Mouse (Mus musculus) embryo, embryonic 10 days (tissue): ENCODE measurements around the gene Celsr2.

Source experiments
- DNase-seq: peaks from one replicate; pipeline ENCODE4 v3.0.0-alpha.2; 2015; ENCODE audit warnings: low spot score

Gene Celsr2

DNA sequence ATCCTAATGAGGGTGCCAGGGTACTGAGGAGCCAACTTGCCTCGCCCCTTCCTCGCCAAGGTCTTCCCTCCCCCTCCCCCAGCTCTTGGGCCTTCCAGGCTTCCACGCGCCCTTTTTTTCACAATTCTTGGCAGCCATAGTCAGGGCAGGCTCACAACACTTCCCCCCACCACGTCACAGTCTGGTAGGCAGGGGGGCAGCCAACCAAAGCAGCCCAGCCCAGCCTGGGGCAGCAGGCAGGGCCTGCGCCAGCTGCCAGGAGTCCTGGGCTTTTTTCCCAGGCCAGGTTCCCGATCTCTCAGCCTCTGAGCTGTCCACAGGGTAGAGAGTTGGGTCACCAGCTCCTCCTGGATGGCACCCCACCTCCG lies 3.6 kb downstream of the Celsr2 start:
- no peak for DNase-seq

DNA sequence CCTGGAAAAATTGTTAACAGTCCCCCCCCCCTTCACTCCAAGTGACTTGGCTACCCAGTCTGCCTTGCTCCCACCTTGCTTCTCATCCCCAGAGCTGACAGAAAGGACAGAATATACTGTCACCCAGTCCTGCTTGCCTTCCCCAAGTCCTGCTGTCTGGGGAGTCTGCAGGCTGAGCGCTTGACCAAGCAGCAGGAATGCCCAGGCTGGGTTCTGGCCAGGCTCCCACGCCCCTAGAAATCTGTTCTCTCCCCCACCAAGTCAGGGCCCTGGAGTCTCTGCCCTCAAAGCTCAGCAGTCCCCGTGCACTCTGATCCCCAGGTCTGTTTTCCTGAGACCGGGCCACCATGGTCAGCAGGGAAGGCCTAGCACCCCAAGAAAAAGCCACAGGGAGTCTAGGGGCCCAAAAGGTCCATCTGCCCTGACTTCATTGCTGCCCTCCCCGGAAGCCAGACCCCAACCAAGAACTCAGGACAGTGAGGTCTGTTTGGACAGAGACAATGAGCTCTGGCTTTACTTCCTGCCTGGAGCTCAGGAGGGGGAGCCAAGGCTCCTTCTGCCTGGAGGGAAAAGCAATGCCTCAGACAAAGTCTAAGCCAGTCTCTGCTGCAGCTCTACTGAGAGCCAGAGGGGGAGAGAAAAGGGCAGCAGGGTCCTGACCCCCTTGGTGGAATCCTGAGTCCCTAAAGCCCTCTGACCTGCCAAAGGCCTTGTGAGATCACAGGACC lies 4.2 kb downstream of the Celsr2 start:
- DNase-seq = peak; percentile 50

DNA sequence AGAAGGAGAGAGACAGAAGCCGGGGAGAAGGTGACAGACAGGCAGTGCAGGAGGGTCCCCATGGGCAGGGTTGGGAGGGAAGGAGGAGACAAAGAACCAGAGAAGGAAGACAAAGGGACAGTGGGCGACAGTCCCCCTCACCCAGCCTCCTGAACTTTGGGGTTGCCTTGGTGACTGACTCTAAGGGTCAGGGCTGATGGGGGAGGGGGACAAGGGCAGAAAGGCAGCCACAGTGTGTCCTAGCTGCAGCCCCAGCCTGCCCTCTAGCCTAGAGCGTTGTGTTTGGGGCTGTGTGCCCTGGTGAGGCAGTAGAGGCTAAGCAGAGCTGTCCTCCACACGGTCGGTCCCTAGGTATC lies 5.0 kb downstream of the Celsr2 start:
- peak; percentile 84 for DNase-seq

DNA sequence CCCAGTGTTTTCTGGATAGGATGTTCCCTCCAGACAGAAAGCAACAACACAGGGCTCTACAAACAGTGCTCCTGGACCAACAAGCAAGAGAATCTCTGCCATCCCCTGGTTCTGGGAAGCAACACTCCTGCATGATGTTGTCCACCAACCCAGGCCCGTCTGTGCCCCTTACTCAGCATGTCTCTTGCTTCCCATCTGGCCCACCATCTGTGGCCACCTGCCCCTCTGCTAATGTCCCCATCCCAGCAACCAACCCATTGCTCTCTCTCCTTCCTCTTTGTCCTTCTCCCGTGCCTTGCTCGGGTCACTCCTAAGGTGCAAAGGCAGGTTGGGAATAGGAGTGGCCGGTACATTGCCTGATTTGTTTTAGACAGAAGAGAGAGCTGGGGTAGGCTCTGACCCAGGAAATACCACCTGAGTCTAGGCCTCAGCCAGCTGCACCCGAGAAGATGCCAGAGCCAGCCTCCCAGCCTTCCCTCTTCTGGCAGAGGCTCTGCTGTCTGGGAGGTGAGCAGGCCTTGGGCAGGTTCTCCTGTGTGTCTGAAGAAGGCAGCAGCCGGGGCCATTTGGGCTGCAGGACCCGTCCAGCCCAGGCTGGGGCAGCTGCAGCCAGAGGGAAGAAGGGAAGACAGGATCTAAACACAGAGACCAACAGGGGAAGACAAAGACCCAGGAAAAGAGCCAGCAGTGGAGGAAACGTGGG lies 5.5 kb downstream of the Celsr2 start:
- DNase-seq = peak; percentile 17

- no peak for DNase-seq
Observed at GRCm38 (mm10) chr3:108408517-108409008, 6.8 kb downstream of the Celsr2 start.

DNA sequence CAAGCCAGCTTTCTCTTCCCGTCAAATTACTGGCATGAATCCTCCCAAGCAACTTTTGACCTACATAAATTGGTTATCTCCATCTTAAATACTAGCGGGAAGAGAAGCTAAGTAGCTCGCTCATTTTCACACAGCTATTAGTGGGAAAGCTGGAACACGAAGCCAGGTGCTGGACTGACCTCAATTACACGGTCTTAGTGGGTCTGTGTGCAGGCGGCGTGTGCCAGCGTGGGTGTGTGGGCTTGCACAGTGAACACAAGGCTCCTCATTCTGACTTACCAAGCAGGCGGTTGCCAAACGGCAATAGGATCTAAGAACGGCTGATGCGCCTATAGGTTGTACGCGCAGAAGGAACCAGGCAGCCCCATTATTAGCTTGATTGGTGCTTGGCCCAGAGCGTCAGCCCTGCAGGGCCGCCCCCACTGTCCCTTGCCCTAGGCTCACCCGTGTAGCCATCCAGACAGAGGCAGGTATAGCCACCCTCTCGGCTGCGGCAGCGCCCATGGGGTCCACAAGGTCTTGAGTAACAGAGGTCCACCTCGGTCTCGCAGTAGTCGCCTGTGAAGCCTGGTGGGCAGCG lies 9.0 kb downstream of the Celsr2 start:
- no peak for DNase-seq

DNA sequence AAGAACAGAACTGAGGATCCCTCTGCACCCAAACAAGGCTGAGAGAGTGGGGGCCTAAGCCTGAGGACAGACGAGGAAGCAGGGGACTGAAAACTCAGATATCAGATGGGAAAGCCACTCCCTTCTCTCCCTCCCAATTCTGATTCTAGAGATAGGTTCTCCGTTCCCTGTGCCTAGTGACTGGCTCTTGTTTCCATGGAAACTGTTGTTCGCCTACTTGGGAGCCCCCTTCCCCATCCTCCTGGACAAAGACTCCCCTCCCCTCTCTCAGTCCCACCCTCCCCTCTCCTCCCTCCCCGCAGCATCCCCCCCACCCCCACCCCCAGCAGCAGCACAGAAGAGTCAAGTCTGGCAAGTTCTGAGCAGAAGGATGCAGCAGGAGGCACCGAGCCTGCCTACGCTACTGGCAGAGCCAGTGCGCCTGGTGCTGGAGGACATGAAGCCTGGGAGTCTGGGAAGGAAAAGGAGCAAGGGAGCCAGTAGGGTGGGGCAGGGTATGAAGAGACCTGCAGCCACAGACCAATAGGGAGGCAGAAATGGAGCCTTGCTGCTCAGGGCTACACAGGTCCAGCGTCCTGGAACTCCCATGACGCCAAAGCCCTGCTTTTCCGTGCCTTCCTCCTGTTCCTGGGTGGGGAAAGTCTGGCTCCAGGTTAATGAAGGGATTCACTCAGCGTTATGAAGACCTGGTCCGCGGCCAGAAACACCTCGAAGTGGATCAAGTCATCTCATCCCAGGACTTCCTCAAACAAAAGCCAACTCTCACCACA lies 9.6 kb downstream of the Celsr2 start:
- DNase-seq = peak; percentile 73

GRCm38 (mm10) chr3:108402528-108402920 lies 12.8 kb downstream of the Celsr2 start:
- no peak for DNase-seq

GRCm38 (mm10) chr3:108401692-108402527 lies 13.4 kb downstream of the Celsr2 start:
- peak; percentile 92 for DNase-seq

- DNase-seq = no peak
Observed at GRCm38 (mm10) chr3:108400442-108400841, 14.9 kb downstream of the Celsr2 start.

DNA sequence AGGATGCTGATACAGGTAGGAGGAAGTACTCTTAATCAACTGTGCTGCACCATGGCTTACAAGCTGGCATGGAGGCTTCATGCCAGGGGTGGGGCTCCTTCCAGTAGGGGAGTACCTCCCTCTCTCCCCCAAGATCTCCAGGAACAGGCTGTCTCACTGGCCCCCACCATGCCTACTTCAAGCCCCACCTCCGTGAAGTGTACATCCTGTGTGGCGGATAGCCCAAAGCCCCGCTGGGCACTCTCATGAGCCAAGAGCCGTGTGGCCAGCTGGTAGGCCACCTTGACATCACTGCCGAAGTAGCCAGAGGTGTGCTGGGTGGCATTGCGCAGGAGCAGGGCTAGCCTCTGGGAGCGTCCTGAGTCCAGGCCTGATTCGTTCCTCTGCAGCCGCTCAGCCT lies 17.1 kb downstream of the Celsr2 start:
- DNase-seq = no peak

DNA sequence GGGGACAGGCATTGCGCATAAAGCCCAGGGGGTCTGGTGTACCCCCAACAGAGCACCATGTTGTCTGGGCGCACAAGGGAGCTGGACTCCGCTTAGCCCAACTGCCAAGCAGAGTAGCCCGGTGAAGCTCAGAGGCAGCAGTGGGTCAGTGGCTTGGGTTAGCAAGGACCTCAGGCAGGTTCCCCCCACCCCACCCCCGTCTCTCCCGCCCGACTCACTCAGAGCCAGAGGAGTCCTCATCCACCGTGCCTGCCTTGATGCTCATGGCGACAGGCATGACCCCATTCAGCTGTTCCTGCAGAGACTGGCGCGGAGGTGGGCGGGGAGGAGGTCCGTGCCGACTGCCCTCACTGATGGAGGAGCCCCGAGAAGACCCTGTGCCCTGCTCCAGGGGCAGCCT lies 22.6 kb downstream of the Celsr2 start:
- DNase-seq = no peak

DNA sequence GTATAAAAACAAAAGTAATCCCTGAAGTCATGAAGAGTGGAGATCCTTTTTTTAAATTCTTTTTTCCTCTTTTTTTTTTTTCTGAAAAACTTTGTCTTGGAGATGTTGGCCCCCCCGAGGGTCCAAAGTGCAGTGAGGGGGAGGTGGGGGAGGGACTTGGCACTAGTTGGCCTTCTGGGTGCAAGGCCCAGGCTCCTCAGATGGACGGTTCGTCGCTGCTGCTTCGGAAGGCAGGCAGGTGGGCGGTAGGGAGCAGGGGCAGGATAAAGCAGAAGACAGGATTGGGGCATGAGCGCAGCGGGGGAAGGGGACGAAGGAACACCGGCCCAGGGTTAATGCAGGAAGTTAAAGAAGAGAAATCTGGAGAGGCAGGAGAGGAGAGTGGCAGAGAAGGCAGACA lies 23.1 kb downstream of the Celsr2 start:
- no peak for DNase-seq

DNA sequence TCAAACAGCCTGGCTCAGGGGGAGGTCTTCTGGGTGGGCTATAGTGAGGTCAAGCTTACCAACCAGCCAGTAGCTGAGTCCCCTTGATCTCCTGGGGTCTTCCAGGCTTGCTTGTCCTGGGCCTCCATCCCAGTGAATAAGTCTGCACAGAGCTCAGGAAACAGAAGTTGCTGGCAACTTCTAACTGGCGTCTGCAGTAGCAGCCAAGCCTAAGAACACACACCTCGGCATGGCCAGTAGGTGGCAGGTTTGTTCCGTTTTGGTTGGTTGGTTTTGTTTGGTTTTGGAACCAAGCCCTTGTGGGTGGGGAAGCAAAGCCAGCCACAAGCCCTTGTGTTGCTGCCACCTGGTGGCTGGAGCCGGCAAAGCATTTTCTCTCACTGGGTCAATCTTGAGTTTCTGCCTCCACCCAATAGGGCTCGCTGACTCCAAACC lies 26.2 kb downstream of the Celsr2 start:
- peak; percentile 97 for DNase-seq

GRCm38 (mm10) chr3:108386186-108386585 lies 29.2 kb downstream of the Celsr2 start:
- no peak for DNase-seq

- no peak for DNase-seq
Observed at GRCm38 (mm10) chr3:108384425-108384824, 30.9 kb downstream of the Celsr2 start.

DNA sequence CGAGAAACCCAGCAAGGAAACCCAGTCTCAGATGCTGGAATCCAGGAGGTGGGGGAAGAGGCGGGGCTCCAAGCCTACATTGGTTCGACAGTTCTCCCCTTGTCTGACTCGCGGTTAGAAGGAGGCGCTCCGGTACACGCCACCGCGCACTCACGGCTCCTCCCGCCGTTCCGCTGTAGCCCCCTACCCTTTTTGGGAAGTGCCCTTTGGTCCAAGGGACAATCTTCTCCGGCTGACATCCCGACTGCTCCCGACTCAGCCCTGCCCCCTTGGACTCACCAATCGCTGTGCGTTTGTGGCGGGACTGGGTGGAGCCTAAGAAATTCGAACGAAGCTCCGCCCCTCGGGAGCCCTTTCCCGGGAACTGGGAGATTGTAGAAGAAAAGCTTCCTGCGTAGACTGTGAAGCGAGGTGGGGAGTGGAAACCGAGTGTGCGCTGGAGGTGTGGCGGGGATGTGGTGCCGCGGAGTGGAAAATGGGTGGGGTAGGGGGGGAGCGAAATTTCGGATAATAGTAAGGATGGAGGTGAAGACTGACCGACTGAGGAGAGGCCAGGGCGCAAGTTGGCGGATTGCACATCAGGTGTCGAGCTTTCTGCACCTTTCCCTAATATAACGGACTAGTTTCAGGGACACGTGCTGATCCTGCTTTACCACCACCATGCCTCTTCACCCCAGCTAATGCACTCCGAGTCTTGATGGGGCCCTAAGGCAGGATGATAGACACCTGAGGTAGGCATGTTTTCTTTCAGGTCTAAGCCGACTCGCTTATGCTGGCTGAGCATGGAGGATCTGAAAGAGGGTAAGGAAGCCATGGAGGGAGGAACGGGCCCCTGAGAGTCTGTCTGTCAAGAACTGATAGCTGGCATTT lies 31.6 kb downstream of the Celsr2 start, which contains the start of gene Psrc1:
Gene Psrc1 (plus strand): TSS at position 355 of the 870 bp plus-strand sequence.
- DNase-seq = peak; percentile 95

- no peak for DNase-seq
Observed at GRCm38 (mm10) chr3:108381945-108382875, 33.1 kb downstream of the Celsr2 start.

DNA sequence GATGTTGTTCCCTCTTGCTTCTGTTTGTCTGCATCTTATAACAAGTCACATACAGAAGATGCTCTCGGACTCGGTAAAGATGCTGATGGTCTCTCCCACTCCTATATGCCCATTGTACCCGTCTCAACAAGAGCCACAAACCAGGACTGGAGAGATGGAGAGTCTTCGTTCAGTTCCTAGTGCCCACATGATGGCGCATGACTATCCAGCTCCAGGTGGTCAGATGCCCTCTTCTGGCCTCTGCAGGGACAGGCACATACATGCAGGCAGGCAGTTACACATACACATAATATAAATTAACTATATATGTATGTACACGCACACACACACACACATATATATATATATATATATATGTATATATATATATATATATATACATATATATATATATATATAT lies 34.7 kb downstream of the Celsr2 start:
- peak; percentile 48 for DNase-seq
